Mouse (Mus musculus) R1 (cell line): ENCODE results near the gene Sar1a.
A peak's percentile ranks its signal among the peaks of the same experiment; 100 is the strongest.

ENCODE experiments used
- DNase-seq: peaks from one replicate; pipeline ENCODE4 v3.0.0-alpha.2; 2018; ENCODE audit warnings: low read depth, low spot score

The Sar1a gene

DNA sequence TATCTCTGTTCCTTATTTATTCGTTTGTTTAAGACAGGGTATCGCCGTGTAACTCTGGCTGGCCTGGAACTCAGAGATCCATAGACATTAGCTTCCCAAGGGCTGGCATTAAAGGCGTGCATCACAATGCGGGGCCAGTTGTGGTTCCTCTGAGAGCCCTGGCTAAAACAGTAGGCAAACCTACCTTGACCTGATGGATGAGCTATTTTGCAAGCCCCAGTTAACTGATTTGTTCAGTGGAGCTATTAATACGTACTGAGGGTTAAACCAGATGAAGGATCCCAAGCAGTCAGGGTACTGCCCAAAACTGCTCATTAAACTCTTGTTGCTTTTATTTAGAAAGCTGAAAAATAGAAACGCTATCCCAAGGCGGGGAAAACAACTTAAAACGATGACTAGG is 554 bp upstream of the Sar1a start:
- no peak for DNase-seq

GRCm38 (mm10) chr10:61689405-61689804 is 9.3 kb downstream of the Sar1a start:
- DNase-seq: no peak

GRCm38 (mm10) chr10:61693563-61693962 is 13.5 kb downstream of the Sar1a start:
- DNase-seq: no peak

DNA sequence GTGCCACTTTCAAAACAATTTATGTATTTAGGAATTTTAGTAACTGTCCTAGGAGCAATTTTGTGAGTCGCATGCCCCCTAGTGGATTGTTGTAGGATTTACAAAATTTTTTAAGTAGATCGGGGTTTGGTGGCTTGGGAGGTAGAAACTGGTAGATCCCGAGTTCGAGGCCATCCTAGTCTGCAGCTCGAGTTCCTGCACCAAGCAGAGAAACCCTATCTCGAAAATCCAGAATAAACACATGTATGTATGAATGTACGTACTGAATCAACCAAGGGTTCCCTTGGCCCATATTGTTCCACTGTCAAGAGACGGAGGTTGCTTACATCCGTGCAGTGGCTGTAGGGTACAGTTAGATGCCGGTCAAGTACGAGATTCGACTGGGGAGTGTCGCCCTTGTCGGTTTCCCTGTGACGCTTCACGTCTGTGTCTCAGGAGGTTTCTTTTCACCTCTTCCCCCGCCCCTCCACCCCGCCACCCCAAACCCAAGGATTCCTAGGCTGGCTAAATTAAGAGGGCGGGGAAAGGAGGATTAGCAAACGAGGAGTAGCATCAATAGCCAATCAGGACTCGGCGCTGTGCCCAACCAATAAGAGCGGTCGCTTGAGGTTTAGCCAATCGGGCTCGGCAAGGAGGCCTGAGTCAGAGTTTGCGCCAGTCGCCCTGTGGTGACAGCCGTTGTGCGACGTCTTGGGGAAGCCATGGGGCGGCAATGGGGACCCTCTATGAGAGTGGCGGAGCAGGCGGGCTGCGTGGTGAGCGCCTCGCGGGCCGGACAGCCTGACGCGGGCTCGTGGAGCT is 15.0 kb downstream of the Sar1a start, which contains the start of gene Tysnd1:
TSS of gene Tysnd1 (plus strand) at position 645 of the 801 bp plus-strand sequence.
- DNase-seq: peak; percentile 100

- peak; percentile 51 for DNase-seq
These were observed 15.8 kb downstream of the Sar1a start for GRCm38 (mm10) chr10:61695703-61696559.

DNA sequence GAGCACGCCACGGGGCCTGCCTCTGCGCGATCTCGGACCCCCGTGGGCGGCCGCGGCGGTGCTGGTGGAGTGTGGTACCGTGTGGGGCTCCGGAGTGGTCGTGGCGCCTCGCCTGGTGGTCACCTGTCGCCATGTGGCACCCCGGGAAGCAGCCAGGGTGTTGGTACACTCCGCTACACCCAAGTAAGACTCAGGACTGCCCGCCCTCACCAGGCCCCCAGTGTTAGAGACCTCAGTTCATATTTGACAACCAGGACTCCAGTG is 16.4 kb downstream of the Sar1a start:
- no peak for DNase-seq

DNA sequence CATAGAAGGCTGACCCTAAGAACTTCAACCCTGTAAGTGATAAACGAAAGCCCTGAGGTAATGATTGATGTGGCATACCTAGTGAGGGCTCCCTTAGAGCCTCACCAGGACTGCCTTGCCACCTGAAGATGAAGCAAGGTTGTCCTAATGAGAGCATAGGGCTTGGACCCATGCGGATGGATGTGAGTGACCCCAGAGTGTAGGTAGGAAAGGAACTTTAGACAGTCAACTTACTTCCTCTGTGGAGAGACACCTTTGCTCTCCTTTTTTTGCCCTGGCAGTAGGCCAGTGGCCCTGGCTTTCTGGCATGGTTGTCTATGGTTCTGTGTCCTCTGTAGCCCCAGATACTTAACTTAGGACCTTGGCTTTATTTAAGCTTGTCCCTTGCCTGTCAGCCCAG is 16.9 kb downstream of the Sar1a start:
- no peak for DNase-seq

DNA sequence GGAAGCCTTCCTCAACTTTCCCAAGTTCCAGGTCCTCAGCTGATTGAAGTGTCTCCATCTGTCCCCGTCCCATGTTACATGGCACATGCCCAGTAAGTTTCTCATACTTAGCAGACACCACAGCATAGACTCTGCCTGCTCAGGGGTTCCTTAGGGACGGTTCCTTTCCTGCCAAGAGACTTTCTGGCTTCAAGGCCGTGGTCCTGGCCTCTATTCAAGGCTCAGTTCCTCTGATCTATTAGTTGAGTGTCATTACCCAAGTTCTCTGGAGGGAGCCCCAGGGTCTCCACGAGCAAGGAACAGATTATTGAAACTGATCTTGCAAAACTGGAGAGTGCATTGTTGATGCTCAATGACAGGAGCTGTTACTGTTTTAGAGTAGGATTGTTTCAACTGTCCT is 24.6 kb downstream of the Sar1a start:
- no peak for DNase-seq

DNA sequence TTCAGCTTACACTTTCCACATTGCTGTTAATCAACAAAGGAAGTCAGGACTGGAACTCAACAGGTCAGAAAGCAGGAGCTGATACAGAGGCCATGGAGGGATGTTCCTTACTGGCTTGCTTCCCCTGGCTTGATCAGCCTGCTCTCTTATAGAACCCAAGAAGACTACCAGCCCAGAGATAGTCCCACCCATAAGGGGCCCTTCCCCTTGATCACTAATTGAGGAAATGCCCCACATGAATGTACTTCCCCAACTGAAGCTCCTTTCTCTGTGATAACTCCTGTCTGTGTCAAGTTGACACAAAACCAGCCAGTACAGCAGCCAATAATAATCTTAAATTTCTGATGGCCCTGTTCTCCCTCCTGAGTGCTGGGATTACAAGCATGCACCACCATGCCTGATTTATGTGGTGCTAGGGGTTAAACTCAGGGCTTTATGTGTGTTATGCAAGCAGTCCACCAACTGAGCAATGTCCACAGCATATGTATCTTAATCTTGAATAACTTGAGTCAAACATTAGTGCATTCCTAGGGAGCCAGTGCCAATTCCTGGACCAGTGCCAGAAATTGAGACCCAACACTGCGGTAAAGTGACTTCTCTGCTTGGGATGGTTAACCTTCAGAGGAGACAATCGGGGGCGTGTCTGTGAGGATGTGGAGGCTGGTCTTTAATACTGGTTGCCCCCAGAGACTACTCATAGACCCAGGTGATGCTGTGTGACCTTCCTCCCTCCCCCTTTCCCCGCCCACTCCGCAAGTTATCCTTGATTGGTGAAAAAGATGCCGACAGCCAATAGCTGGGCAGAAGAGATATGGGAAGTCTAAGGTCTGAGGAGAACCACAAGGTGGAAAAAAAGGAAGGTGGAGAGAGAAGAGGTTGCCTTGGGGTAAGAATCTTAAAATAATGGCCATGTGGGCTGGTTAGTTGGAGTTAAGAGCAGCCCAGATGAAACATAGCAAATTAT is 26.6 kb downstream of the Sar1a start:
- DNase-seq: peak; percentile 63

DNA sequence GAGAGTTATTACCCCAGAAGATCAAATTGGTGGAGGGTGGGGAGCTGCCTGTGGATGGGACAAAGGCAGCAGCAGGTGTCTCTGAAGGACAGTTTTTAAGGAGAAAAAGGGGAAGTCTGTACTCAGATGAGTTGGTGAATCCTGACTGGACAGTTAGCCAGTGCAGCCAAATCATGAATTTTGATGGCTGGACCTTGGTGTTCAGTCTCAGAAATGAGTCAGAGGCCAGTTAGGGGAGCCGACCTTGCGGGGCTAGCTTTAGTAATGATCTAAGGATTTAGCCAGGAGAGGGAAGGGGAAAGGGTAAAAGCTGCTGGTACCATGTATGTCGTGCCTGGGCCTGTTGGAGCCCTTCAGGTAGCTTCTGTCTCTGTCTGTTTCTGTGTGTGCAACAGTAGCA is 33.5 kb downstream of the Sar1a start:
- DNase-seq: no peak

- no peak for DNase-seq
These were observed 34.0 kb downstream of the Sar1a start for GRCm38 (mm10) chr10:61714146-61714545.

DNA sequence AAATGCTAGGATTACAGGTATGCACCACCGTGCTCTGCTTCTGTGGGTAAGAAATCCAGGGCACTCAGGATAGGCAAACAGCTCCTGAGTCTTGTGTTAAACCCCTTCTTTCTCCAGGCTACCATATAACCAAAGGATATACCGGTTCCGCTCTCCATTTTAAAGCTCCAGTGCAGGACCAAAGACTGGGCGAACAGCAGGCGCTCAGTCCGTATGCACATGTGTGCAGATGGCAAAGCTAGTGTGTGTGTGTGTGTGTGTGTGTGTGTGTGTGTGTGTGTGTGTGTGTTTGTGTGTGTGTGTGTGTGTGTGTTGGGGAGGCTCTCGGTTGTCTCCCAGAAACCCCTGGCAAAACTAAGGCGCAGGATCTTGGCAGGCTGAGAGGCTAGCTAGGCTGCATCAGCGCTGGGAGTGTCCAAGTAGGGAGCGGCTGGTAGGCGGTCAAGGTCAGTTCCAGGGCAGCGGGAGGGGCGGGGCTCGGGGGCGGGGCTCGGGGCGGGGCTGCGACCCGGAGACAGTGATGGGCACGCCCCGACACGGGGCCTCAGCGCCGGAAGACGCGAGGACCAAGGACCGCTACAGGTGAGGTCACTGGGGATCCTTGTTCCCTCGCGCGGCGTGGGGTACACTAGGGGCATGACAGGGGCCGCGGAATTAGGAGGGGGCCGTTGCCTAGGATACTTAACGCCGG is 34.8 kb downstream of the Sar1a start, which contains the start of gene Aifm2:
TSS of gene Aifm2 (plus strand) at position 493 of the 691 bp plus-strand sequence.
- DNase-seq: peak; percentile 86

- DNase-seq: no peak
These were observed 35.4 kb downstream of the Sar1a start for GRCm38 (mm10) chr10:61715462-61715837.

- DNase-seq: no peak
These were observed 36.1 kb downstream of the Sar1a start for GRCm38 (mm10) chr10:61715996-61716864.

- no peak for DNase-seq
These were observed 37.6 kb downstream of the Sar1a start for GRCm38 (mm10) chr10:61717406-61718296.

GRCm38 (mm10) chr10:61720331-61720730 is 40.2 kb downstream of the Sar1a start:
- DNase-seq: no peak

DNA sequence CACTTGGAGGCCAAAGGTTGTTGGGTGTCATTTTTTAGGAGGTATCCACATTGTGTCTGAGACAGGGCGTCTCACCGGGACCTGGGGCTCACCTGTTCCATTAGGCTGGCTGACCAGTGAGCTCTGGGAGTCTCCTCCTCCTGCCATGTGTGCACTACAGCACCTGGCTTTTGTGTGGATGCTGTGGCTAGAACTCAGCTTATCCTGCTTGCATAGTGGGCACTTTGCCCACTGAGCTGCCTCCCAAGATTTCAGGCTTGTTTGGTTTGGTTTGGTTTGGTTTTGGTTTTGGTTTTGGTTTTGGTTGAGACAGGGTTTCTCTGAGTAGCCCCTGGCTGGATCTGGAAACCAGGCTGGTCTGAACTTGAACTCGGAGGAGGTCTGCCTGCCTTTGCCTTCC is 42.1 kb downstream of the Sar1a start:
- DNase-seq: no peak

- DNase-seq: no peak
These were observed 43.2 kb downstream of the Sar1a start for GRCm38 (mm10) chr10:61723271-61723670.

- DNase-seq: no peak
These were observed 49.1 kb downstream of the Sar1a start for GRCm38 (mm10) chr10:61729181-61729580.
